Mouse (Mus musculus) heart, postnatal 10 days (tissue): ENCODE data around the gene Fhit. TPM values are rescaled to one million over a fixed set of nuclear protein-coding genes. Genes with fewer than 3 reads are reported as not detected.

Source experiments
- DNase-seq, 2 experiments: peaks; one replicate each; pipeline ENCODE4 v3.0.0; 2021
- intact Hi-C: fragments of 180-260 bp; cut with DNase I; formaldehyde crosslinking; loops from one replicate; pipeline ENCODE4 v1.15.1; 2025
- total RNA-seq, 2 experiments: library from RNA; stranded (reverse); gene quantifications; 2 replicates each; pipeline ENCODE4 v1.2.3; 2021

Gene Fhit
- total RNA-seq, 2 experiments from 2014 or later, result 2.6 to 3.1 TPM

GRCm38 (mm10) chr14:9642068-9642467 is 1519.8 kb downstream of the Fhit start:
- intact Hi-C loops, result no loop called here
- no peak for DNase-seq

GRCm38 (mm10) chr14:9634247-9634991 is 1527.4 kb downstream of the Fhit start:
- DNase-seq, result no peak
- intact Hi-C loops, result no loop called here

GRCm38 (mm10) chr14:9632537-9632936 is 1529.3 kb downstream of the Fhit start:
- intact Hi-C loops, result no loop called here
- no peak for DNase-seq

GRCm38 (mm10) chr14:9623219-9624043 is 1538.4 kb downstream of the Fhit start:
- DNase-seq, result no peak
- intact Hi-C loops, result no loop called here

- intact Hi-C loops, result no loop called here
- peak in 1 of 2 experiments; percentile 4 for DNase-seq
These were observed 1540.8 kb downstream of the Fhit start for GRCm38 (mm10) chr14:9620902-9621540.

- intact Hi-C loops, result no loop called here
- DNase-seq, result no peak
These were observed 1542.0 kb downstream of the Fhit start for GRCm38 (mm10) chr14:9619840-9620239.

GRCm38 (mm10) chr14:9613126-9613525 is 1548.7 kb downstream of the Fhit start:
- DNase-seq, result no peak

GRCm38 (mm10) chr14:9609120-9609519 is 1552.7 kb downstream of the Fhit start:
- intact Hi-C loops, result no loop called here
- DNase-seq, result no peak

More at GRCm38 (mm10) chr14:9613126-9613525, 1548.7 kb downstream of the Fhit start:
- intact Hi-C loops, result no loop called here

- intact Hi-C loops, result no loop called here
- no peak for DNase-seq
These were observed 1555.1 kb downstream of the Fhit start for GRCm38 (mm10) chr14:9606584-9607377.

GRCm38 (mm10) chr14:9600271-9600670 is 1561.6 kb downstream of the Fhit start:
- no peak for DNase-seq
- intact Hi-C loops, result no loop called here

- no peak for DNase-seq
- intact Hi-C loops, result no loop called here
These were observed 1564.3 kb downstream of the Fhit start for GRCm38 (mm10) chr14:9597460-9597977.

- no peak for DNase-seq
- intact Hi-C loops, result no loop called here
These were observed 1572.7 kb downstream of the Fhit start for GRCm38 (mm10) chr14:9589121-9589520.

GRCm38 (mm10) chr14:9587900-9588299 is 1573.9 kb downstream of the Fhit start:
- intact Hi-C loops, result no loop called here
- no peak for DNase-seq

- no peak for DNase-seq
- intact Hi-C loops, result no loop called here
These were observed 1578.3 kb downstream of the Fhit start for GRCm38 (mm10) chr14:9583227-9584155.

GRCm38 (mm10) chr14:9556333-9556732 is 1605.5 kb downstream of the Fhit start:
- no peak for DNase-seq
- intact Hi-C loops, result no loop called here

GRCm38 (mm10) chr14:9555807-9556206 is 1606.0 kb downstream of the Fhit start:
- DNase-seq, result peak; percentile 2 to 5
- intact Hi-C loops, result no loop called here

GRCm38 (mm10) chr14:9552149-9552548 is 1609.7 kb downstream of the Fhit start:
- intact Hi-C loops, result no loop called here
- no peak for DNase-seq

GRCm38 (mm10) chr14:9547952-9548351 is 1613.9 kb downstream of the Fhit start:
- no peak for DNase-seq
- intact Hi-C loops, result no loop called here

- intact Hi-C loops, result no loop called here
- DNase-seq, result no peak
These were observed 1617.5 kb downstream of the Fhit start for GRCm38 (mm10) chr14:9544364-9544763.
